Mouse (Mus musculus) MEL (cell line): ENCODE measurements at regions not wholly inside any gene's neighbourhood (a gene's known extent, or its start where the extent isn't known, plus 50 kb on each side); places are given as distances from the start of the nearest gene placed in this dataset.

Source experiments
- DNase-seq: peaks from one replicate; pipeline ENCODE4 v3.0.0; 2011; ENCODE audit warnings: low read depth, low spot score
- H3K27ac ChIP-seq: 2 replicates; pipeline ENCODE4 v1.5.1; 2012; ENCODE audit warnings: low read depth, mild to moderate bottlenecking, control low read depth, low read length, moderate library complexity; ENCODE audit not compliant: control insufficient read depth
- H3K27me3 ChIP-seq, 2 experiments: fragments of 150-350 bp in 1 of 2; sonication (generic) in 1 of 2; 2 replicates each; pipeline ENCODE4 v1.6.1; 2012; ENCODE audit warnings: low read length in 2 of 2, mild to moderate bottlenecking in 2 of 2, improper control_type of control experiment in 1 of 2, moderate library complexity in 1 of 2; ENCODE audit not compliant: insufficient read depth in 2 of 2, control insufficient read depth in 1 of 2
- H3K36me3 ChIP-seq, 2 experiments: 2 replicates each; pipeline ENCODE4 v1.6.1; 2012 to 2014; ENCODE audit warnings: low read length in 2 of 2, improper control_type of control experiment in 1 of 2, inconsistent platforms in 1 of 2, mild to moderate bottlenecking in 1 of 2; ENCODE audit not compliant: insufficient read depth in 2 of 2, control insufficient read depth in 1 of 2
- H3K4me1 ChIP-seq, 2 experiments: fragments of 150-350 bp in 1 of 2; sonication (generic) in 1 of 2; 2 replicates each; pipeline ENCODE4 v1.6.1; 2012; ENCODE audit warnings: low read length in 2 of 2, improper control_type of control experiment in 1 of 2, mild to moderate bottlenecking in 1 of 2; ENCODE audit not compliant: insufficient read depth in 2 of 2, control insufficient read depth in 1 of 2
- H3K4me3 ChIP-seq, 2 experiments: fragments of 150-350 bp in 1 of 2; sonication (generic) in 1 of 2; 2 replicates each; pipeline ENCODE4 v1.5.1; 2012; ENCODE audit warnings: low read depth in 2 of 2, low read length in 2 of 2, mild to moderate bottlenecking in 2 of 2, moderate library complexity in 2 of 2, control low read depth in 1 of 2, improper control_type of control experiment in 1 of 2; ENCODE audit not compliant: control insufficient read depth in 1 of 2, insufficient read depth in 1 of 2
- H3K79me2 ChIP-seq: 2 replicates; pipeline ENCODE4 v1.6.1; 2012; ENCODE audit warnings: mild to moderate bottlenecking, low read length, moderate library complexity; ENCODE audit not compliant: control insufficient read depth, poor library complexity, insufficient read depth
- H3K9ac ChIP-seq: 2 replicates; pipeline ENCODE4 v1.6.1; 2012; ENCODE audit warnings: low read depth, mild to moderate bottlenecking, control low read depth, low read length, moderate library complexity; ENCODE audit not compliant: control insufficient read depth, poor library complexity, severe bottlenecking
- H3K9me3 ChIP-seq: fragments of 150-350 bp; sonication (generic); replicated peaks from 2 replicates; pipeline ENCODE4 v1.6.1; 2012; ENCODE audit warnings: mild to moderate bottlenecking, low read length, improper control_type of control experiment, moderate library complexity; ENCODE audit not compliant: insufficient read depth
- BHLHE40 ChIP-seq: IDR thresholded peaks from 2 replicates; pipeline ENCODE4 v1.6.1; 2012; ENCODE audit warnings: low read depth, mild to moderate bottlenecking, inconsistent platforms, low read length, improper control_type of control experiment, borderline replicate concordance
- CHD1 ChIP-seq: IDR thresholded peaks from 2 replicates; pipeline ENCODE4 v1.6.1; 2012; ENCODE audit warnings: low read depth, mild to moderate bottlenecking, inconsistent platforms, low read length, improper control_type of control experiment
- CHD2 ChIP-seq: IDR thresholded peaks from 2 replicates; pipeline ENCODE4 v1.6.1; 2011; ENCODE audit warnings: low read length, improper control_type of control experiment
- CTCF ChIP-seq, 3 experiments: IDR thresholded peaks in 2 of 3; conservative IDR thresholded peaks in 1 of 3; 2 replicates each; pipeline ENCODE4 v1.5.1; 2011 to 2012; ENCODE audit warnings: low read length in 3 of 3, low read depth in 2 of 3, mild to moderate bottlenecking in 2 of 3, improper control_type of control experiment in 1 of 3, inconsistent platforms in 1 of 3, mixed read lengths in 1 of 3, moderate library complexity in 1 of 3; ENCODE audit not compliant: control insufficient read depth in 1 of 3, insufficient read depth in 1 of 3, poor library complexity in 1 of 3, severe bottlenecking in 1 of 3
- ELF1 ChIP-seq: IDR thresholded peaks from 2 replicates; pipeline ENCODE4 v1.6.1; 2014; ENCODE audit warnings: low read depth, mild to moderate bottlenecking, inconsistent platforms, low read length, improper control_type of control experiment, moderate library complexity
- ETS1 ChIP-seq: IDR thresholded peaks from 2 replicates; pipeline ENCODE4 v1.6.1; 2012; ENCODE audit warnings: low read depth, mild to moderate bottlenecking, inconsistent platforms, low read length, improper control_type of control experiment, moderate library complexity
- JUND ChIP-seq: IDR thresholded peaks from 2 replicates; pipeline ENCODE4 v1.6.1; 2011; ENCODE audit warnings: low read depth, mild to moderate bottlenecking, improper control_type of control experiment, low read length
- KAT2A ChIP-seq: conservative IDR thresholded peaks from 2 replicates; pipeline ENCODE4 v1.6.1; 2012; ENCODE audit warnings: low read depth, low read length, improper control_type of control experiment, inconsistent platforms
- MAFK ChIP-seq: IDR thresholded peaks from 2 replicates; pipeline ENCODE4 v1.6.1; 2011; ENCODE audit warnings: low read depth, mild to moderate bottlenecking, low read length, improper control_type of control experiment, borderline replicate concordance
- MAX ChIP-seq: IDR thresholded peaks from 2 replicates; pipeline ENCODE4 v1.6.1; 2011; ENCODE audit warnings: low read length, improper control_type of control experiment
- MAZ ChIP-seq: IDR thresholded peaks from 2 replicates; pipeline ENCODE4 v1.6.1; 2012; ENCODE audit warnings: low read depth, mild to moderate bottlenecking, inconsistent platforms, low read length, improper control_type of control experiment
- MEF2A ChIP-seq: IDR thresholded peaks from 2 replicates; pipeline ENCODE4 v1.6.1; 2014; ENCODE audit warnings: low read depth, mild to moderate bottlenecking, inconsistent platforms, low read length, improper control_type of control experiment; ENCODE audit not compliant: poor library complexity, insufficient replicate concordance, severe bottlenecking; ENCODE audit errors: extremely low read depth
- MYC ChIP-seq: IDR thresholded peaks from 2 replicates; pipeline ENCODE4 v1.6.1; 2011; ENCODE audit warnings: low read depth, mild to moderate bottlenecking, low read length, improper control_type of control experiment, moderate library complexity
- NELFE ChIP-seq: IDR thresholded peaks from 2 replicates; pipeline ENCODE4 v1.6.1; 2011; ENCODE audit warnings: low read depth, low read length, improper control_type of control experiment
- POLR2A ChIP-seq, 2 experiments: IDR thresholded peaks; 2 replicates each; pipeline ENCODE4 v1.6.1; 2011 to 2012; ENCODE audit warnings: low read length in 2 of 2, mild to moderate bottlenecking in 2 of 2, control low read depth in 1 of 2, improper control_type of control experiment in 1 of 2, low read depth in 1 of 2, moderate library complexity in 1 of 2; ENCODE audit not compliant: control insufficient read depth in 1 of 2, insufficient read depth in 1 of 2, poor library complexity in 1 of 2
- POLR2AphosphoS2 ChIP-seq: IDR thresholded peaks from 2 replicates; pipeline ENCODE4 v1.6.1; 2011; ENCODE audit warnings: low read length, improper control_type of control experiment
- RAD21 ChIP-seq: IDR thresholded peaks from 2 replicates; pipeline ENCODE4 v1.6.1; 2011; ENCODE audit warnings: mild to moderate bottlenecking, low read depth, low read length, improper control_type of control experiment
- RCOR1 ChIP-seq: IDR thresholded peaks from 2 replicates; pipeline ENCODE4 v1.6.1; 2012; ENCODE audit warnings: low read depth, mild to moderate bottlenecking, inconsistent platforms, low read length, improper control_type of control experiment
- SMC3 ChIP-seq: IDR thresholded peaks from 2 replicates; pipeline ENCODE4 v1.6.1; 2011; ENCODE audit warnings: low read depth, low read length, improper control_type of control experiment
- TAL1 ChIP-seq: IDR thresholded peaks from 2 replicates; pipeline ENCODE4 v1.6.1; 2012; ENCODE audit warnings: mild to moderate bottlenecking, inconsistent platforms, low read length, moderate library complexity, mixed read lengths
- TBP ChIP-seq: IDR thresholded peaks from 2 replicates; pipeline ENCODE4 v1.8.0; 2011; ENCODE audit warnings: low read depth, low read length, improper control_type of control experiment
- TCF12 ChIP-seq: IDR thresholded peaks from 2 replicates; pipeline ENCODE4 v1.6.1; 2014; ENCODE audit warnings: low read depth, mild to moderate bottlenecking, inconsistent platforms, low read length, improper control_type of control experiment, moderate library complexity
- UBTF ChIP-seq: IDR thresholded peaks from 2 replicates; pipeline ENCODE4 v1.6.1; 2012; ENCODE audit warnings: low read depth, mild to moderate bottlenecking, inconsistent platforms, low read length, improper control_type of control experiment, moderate library complexity, borderline replicate concordance; ENCODE audit not compliant: insufficient read depth
- ZMIZ1 ChIP-seq: IDR thresholded peaks from 2 replicates; pipeline ENCODE4 v1.6.1; 2012; ENCODE audit warnings: low read depth, mild to moderate bottlenecking, inconsistent platforms, low read length, improper control_type of control experiment, moderate library complexity
- ZNF384 ChIP-seq: IDR thresholded peaks from 2 replicates; pipeline ENCODE4 v1.6.1; 2012; ENCODE audit warnings: low read depth, mild to moderate bottlenecking, inconsistent platforms, low read length, improper control_type of control experiment

DNA sequence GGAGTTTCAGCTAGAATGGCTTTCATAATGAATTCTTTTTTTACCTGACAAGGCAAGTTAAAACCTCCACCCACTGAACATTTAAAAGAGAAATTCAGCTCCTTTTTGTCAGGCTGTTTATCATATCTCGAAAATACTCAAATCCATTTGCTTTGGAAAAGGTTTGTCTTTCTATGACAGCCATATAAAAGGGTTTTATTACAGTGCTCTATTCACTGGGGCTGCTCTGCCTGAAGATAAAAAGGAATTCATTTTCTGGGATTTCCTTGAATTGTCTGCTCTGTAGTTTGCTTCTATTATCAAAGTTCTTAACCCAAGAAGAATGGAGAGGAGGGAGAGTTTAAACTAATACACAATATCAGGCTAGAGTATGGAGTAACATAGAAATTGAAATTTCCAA, 442.8 kb downstream of the 9430069I07Rik start:
- Histone ChIP-seq H3K9me3 (no peaks in the 10 kb centered on the region), H3K9ac (no peak overlapping the region), H3K4me1 (no peaks in the 10 kb centered on the region), H3K27ac (no peak overlapping the region), H3K36me3 (no peaks in the 10 kb centered on the region), H3K79me2 (no peaks in the 10 kb centered on the region), H3K4me3 (no peak overlapping the region), H3K27me3 (no peaks in the 10 kb centered on the region)
- TF ChIP-seq MAX (no peak), ZNF384 (no peak), CTCF (IDR thresholded peaks at IDR 0.05 in 2 of 3, conservative IDR thresholded peaks at IDR 0.05 in 1 of 3; ENCODE audit: control insufficient read depth in 1 of 3, insufficient read depth in 1 of 3, low read depth in 2 of 3, low read length in 3 of 3, poor library complexity in 1 of 3, severe bottlenecking in 1 of 3) (no peak), RAD21 (no peak), CHD1 (no peak), ETS1 (no peak), MAFK (no peak), ZMIZ1 (no peak), TAL1 (no peak)
- DNase-seq: no peak

DNA sequence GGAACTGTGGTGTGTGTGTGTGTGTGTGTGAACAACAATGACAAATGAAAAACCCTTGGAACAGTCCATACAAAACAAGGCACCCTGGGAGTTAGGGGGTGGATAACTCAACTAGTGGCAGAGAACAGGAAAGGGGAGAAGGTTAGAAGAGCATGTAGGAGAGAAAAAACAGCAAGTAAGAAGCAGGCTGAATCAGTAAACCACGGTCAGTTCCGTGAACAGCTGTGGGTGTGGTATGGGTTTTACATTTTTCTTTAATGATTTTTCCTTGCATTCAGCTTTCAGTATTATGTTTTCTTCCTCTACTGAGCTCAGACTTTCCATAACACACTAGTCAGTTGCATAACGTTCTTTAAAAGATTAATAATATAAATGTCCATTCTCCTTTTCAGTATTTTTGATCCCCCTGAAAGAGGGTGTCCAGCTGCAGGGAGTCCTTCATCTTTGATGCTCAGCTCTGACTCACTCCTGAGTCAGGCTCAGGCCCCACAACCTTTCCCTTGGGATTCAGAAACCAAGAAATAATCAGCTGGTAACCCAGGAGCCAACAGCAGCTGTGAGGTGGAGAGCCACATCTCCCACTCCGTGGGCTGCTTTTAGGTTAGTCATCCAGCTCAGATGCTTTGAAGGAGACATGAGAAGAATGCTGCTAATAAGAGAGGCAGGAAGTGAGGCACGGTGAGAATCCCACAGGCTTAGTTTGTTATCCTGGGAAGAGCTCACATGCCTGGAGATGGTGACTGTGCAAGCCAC, 450.8 kb downstream of the 9430069I07Rik start:
- Histone ChIP-seq H3K9me3 (no peaks in the 10 kb centered on the region), H3K4me1 (no peaks in the 10 kb centered on the region), H3K36me3 (no peaks in the 10 kb centered on the region), H3K79me2 (no peaks in the 10 kb centered on the region), H3K27me3 (no peaks in the 10 kb centered on the region), H3K4me3 (no peak overlapping the region), H3K27ac (no peak overlapping the region), H3K9ac (no peak overlapping the region)
- DNase-seq: no peak
- TF ChIP-seq JUND (no peak), CHD1 (no peak), SMC3 (no peak), NELFE (no peak), CHD2 (no peak), POLR2A (IDR thresholded peaks at IDR 0.05; ENCODE audit: control insufficient read depth in 1 of 2, insufficient read depth in 1 of 2, low read depth in 1 of 2, low read length in 2 of 2, poor library complexity in 1 of 2) (no peak), TBP (no peak), BHLHE40 (no peak), RAD21 (no peak), POLR2AphosphoS2 (no peak), MYC (no peak), RCOR1 (no peak), TAL1 (no peak), MAFK (no peak), MAZ (no peak), ELF1 (no peak), TCF12 (no peak), KAT2A (no peak), UBTF (no peak), MEF2A (no peak)
